Mouse (Mus musculus): ENCODE measurements around the gene 1700056E22Rik. TPM values are rescaled to one million over a fixed set of nuclear protein-coding genes. Genes with fewer than 3 reads are reported as not detected.
A peak's percentile ranks its signal among the peaks of the same experiment; 100 is the strongest.

Gene 1700056E22Rik
- polyA plus RNA-seq, 2 experiments: 0.27 to 0.51 TPM

DNA sequence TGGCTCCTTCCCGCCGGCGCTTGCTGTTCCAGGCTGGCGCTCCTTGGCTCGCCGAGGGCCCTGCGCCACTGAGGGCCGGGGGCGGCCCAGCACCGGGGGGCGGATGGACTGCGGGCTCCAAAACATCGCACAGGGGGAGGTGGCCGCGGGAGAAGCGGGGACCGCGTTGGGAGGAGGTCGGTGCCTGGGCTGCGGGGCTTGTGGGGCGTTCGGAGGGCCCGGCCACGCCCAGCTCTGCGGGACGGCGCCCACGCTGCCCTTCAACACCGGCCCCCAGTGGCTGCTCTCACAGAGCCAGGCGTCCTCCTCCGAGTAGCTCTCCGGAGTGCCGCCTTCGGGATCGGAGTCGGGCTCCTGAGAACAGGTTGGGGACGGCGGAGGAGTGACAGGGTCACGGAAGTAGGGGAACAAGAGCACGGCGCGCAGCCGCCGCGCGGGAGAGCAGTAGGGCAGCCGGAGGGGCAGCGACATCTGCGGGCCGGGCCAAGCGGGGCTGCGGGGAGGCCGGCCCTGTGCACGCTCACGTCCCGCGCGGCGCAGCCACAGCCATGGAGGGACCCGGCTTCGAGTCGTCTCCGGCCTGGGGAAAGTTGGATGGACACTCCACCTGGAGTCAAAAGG is 601 bp downstream of the 1700056E22Rik start:
- Histone ChIP-seq H3K9ac (replicated peaks) (peak overlapping the region; percentile 92), H3K27ac (peak overlapping the region; percentile 80), H3K4me1 (replicated peaks; ENCODE audit: control insufficient read depth in 2 of 2, insufficient read depth in 2 of 2, low read length in 1 of 2) (peaks cover 5 to 15% of the 10 kb centered on the region in 2 experiments), H3K9me3 (ENCODE audit: control insufficient read depth, low read length) (no peaks in the 10 kb centered on the region), H3K4me3 (ENCODE audit: insufficient read depth in 1 of 2, low read depth in 2 of 2, low read length in 2 of 2) (peak overlapping the region; percentile 74 to 85), H3K4me2 (ENCODE audit: low read depth) (peak overlapping the region; percentile 96), H3K36me3 (replicated peaks; ENCODE audit: control insufficient read depth, insufficient read depth, low read depth) (no peaks in the 10 kb centered on the region), H3K27me3 (ENCODE audit: control insufficient read depth, insufficient read depth, low read length) (no peaks in the 10 kb centered on the region)
- peak; percentile 69 for ATAC-seq (ENCODE audit: insufficient read depth)
- under 1% methylated on average over 59 of the region's 63 CpGs for WGBS (ENCODE audit: insufficient replicate concordance)
- peak; percentile 13 to 49 (median 36) for DNase-seq (ENCODE audit: low read depth in 3 of 3, low spot score in 3 of 3)
- TF ChIP-seq CTCF (IDR thresholded peaks at IDR 0.05; ENCODE audit: low read depth) (peak; percentile 40), EP300 (IDR thresholded peaks at IDR 0.05; ENCODE audit: low read depth) (no peak)

GRCm38 (mm10) chr1:184032682-184033389 is 1.3 kb downstream of the 1700056E22Rik start:
- Histone ChIP-seq H3K9me3 (ENCODE audit: control insufficient read depth, low read length) (no peaks in the 10 kb centered on the region), H3K27ac (peak overlapping the region; percentile 80; the same call in 1 of the 2 replicates), H3K36me3 (replicated peaks; ENCODE audit: control insufficient read depth, insufficient read depth, low read depth) (no peaks in the 10 kb centered on the region), H3K4me1 (replicated peaks; ENCODE audit: control insufficient read depth in 2 of 2, insufficient read depth in 2 of 2, low read length in 1 of 2) (peaks cover 5 to 15% of the 10 kb centered on the region in 2 experiments), H3K9ac (replicated peaks) (peak overlapping the region; percentile 92), H3K4me3 (ENCODE audit: insufficient read depth in 1 of 2, low read depth in 2 of 2, low read length in 2 of 2) (peak overlapping the region; percentile 74 to 85), H3K27me3 (ENCODE audit: control insufficient read depth, insufficient read depth, low read length) (no peaks in the 10 kb centered on the region), H3K4me2 (ENCODE audit: low read depth) (peak overlapping the region; percentile 96)
- TF ChIP-seq CTCF (IDR thresholded peaks at IDR 0.05; ENCODE audit: low read depth) (no peak), EP300 (IDR thresholded peaks at IDR 0.05; ENCODE audit: low read depth) (no peak)
- DNase-seq (ENCODE audit: low read depth in 3 of 3, low spot score in 3 of 3) (no peak), ATAC-seq (ENCODE audit: insufficient read depth) (no peak)
- WGBS (ENCODE audit: insufficient replicate concordance): 31% methylated on average over 19 of the region's 19 CpGs

GRCm38 (mm10) chr1:184030070-184030802 is 3.9 kb downstream of the 1700056E22Rik start:
- no peak for DNase-seq (ENCODE audit: low read depth in 3 of 3, low spot score in 3 of 3)
- no peak for TF ChIP-seq EP300 (IDR thresholded peaks at IDR 0.05; ENCODE audit: low read depth)
- no peak for TF ChIP-seq CTCF (IDR thresholded peaks at IDR 0.05; ENCODE audit: low read depth)
- Histone ChIP-seq H3K27ac (no peak overlapping the region), H3K4me3 (ENCODE audit: insufficient read depth in 1 of 2, low read depth in 2 of 2, low read length in 2 of 2) (no peak overlapping the region), H3K4me2 (ENCODE audit: low read depth) (no peak overlapping the region), H3K27me3 (ENCODE audit: control insufficient read depth, insufficient read depth, low read length) (no peaks in the 10 kb centered on the region), H3K36me3 (replicated peaks; ENCODE audit: control insufficient read depth, insufficient read depth, low read depth) (no peaks in the 10 kb centered on the region), H3K9ac (replicated peaks) (no peak overlapping the region), H3K4me1 (replicated peaks; ENCODE audit: control insufficient read depth in 2 of 2, insufficient read depth in 2 of 2, low read length in 1 of 2) (peaks cover 5 to 11% of the 10 kb centered on the region in 2 experiments), H3K9me3 (ENCODE audit: control insufficient read depth, low read length) (no peaks in the 10 kb centered on the region)
- ATAC-seq (ENCODE audit: insufficient read depth): no peak
- WGBS (ENCODE audit: insufficient replicate concordance): 64% methylated on average over 8 of the region's 8 CpGs

DNA sequence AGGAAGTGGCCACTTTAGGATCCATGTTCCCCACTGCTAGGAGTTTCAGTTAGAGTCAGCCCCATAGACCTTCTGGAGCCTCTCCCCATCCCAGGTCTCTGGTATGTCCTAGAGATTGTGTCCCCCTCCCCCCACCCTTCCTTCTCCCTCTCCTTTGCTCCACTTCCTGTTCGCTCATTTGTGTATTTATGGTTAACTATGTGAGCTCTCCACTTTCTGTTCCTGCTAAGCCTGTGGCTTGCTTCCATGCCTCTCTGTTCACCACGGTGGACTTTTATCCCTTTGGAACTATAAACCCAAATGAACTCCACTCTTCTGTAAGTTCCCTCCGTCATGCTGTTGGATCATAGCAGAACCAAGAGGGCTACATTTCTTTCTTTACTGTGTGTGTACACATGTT is 7.1 kb downstream of the 1700056E22Rik start:
- Histone ChIP-seq H3K9ac (replicated peaks) (no peak overlapping the region), H3K27me3 (ENCODE audit: control insufficient read depth, insufficient read depth, low read length) (no peaks in the 10 kb centered on the region), H3K27ac (no peak overlapping the region), H3K36me3 (replicated peaks; ENCODE audit: control insufficient read depth, insufficient read depth, low read depth) (no peaks in the 10 kb centered on the region), H3K4me1 (replicated peaks; ENCODE audit: control insufficient read depth in 2 of 2, insufficient read depth in 2 of 2, low read length in 1 of 2) (no peaks in the 10 kb centered on the region; a peak in 1 of 4 replicates), H3K9me3 (ENCODE audit: control insufficient read depth, low read length) (no peaks in the 10 kb centered on the region), H3K4me2 (ENCODE audit: low read depth) (no peak overlapping the region), H3K4me3 (ENCODE audit: insufficient read depth in 1 of 2, low read depth in 2 of 2, low read length in 2 of 2) (no peak overlapping the region)
- TF ChIP-seq EP300 (IDR thresholded peaks at IDR 0.05; ENCODE audit: low read depth) (no peak), CTCF (IDR thresholded peaks at IDR 0.05; ENCODE audit: low read depth) (no peak)
- no peak for DNase-seq (ENCODE audit: low read depth in 3 of 3, low spot score in 3 of 3)
- WGBS (ENCODE audit: insufficient replicate concordance): 54% methylated on average over 3 of the region's 3 CpGs
- no peak for ATAC-seq (ENCODE audit: insufficient read depth)

GRCm38 (mm10) chr1:184025079-184025478 is 9.0 kb downstream of the 1700056E22Rik start:
- no peak for DNase-seq (ENCODE audit: low read depth in 3 of 3, low spot score in 3 of 3)
- TF ChIP-seq EP300 (IDR thresholded peaks at IDR 0.05; ENCODE audit: low read depth): no peak
- H3K4me2 ChIP-seq (ENCODE audit: low read depth): no peak overlapping the region
- no peak overlapping the region for H3K27ac ChIP-seq
- no peak overlapping the region for H3K4me3 ChIP-seq (ENCODE audit: insufficient read depth in 1 of 2, low read depth in 2 of 2, low read length in 2 of 2)
- WGBS (ENCODE audit: insufficient replicate concordance): 59% methylated on average over 5 of the region's 5 CpGs
- no peak overlapping the region for H3K9ac ChIP-seq (replicated peaks)
- no peaks in the 10 kb centered on the region for H3K9me3 ChIP-seq (ENCODE audit: control insufficient read depth, low read length)
- H3K27me3 ChIP-seq (ENCODE audit: control insufficient read depth, insufficient read depth, low read length): no peaks in the 10 kb centered on the region
- no peaks in the 10 kb centered on the region for H3K4me1 ChIP-seq (replicated peaks; ENCODE audit: control insufficient read depth in 2 of 2, insufficient read depth in 2 of 2, low read length in 1 of 2)
- ATAC-seq (ENCODE audit: insufficient read depth): no peak
- H3K36me3 ChIP-seq (replicated peaks; ENCODE audit: control insufficient read depth, insufficient read depth, low read depth): no peaks in the 10 kb centered on the region
